8 mouse cellular contexts compared by ENCODE assay signal in genomic region chr8:71823655-71824622, GRCm38 (mm10). TPM values are rescaled to one million over a fixed set of nuclear protein-coding genes. Genes with fewer than 3 reads are reported as not detected.
DNase-seq lines count a peak whose midpoint lies in the region; ATAC-seq and TF ChIP-seq lines count a peak whose summit lies in the region.
"Not testable (repeated sequence)": the region's sequence is repeated elsewhere in the genome, so short reads cannot be mapped to it uniquely, and the experiment has no call there.

No protein-coding gene starts in this region.

- peak; percentile 78 for ATAC-seq in embryonic facial prominence, embryonic 11.5 days (replicated peaks; ENCODE audit: insufficient number of reproducible peaks, low FRiP score, low TSS enrichment, low read depth)
- ATAC-seq in forebrain, embryonic 14.5 days = peak; percentile 37; the same call in 1 of the 2 replicates
- peak; percentile 66 for ATAC-seq in heart, embryonic 15.5 days (replicated peaks; ENCODE audit: insufficient number of reproducible peaks, insufficient read depth, low FRiP score, low read depth)
- peak; percentile 74 for ATAC-seq in hindbrain, postnatal 0 days
- peak; percentile 53 for ATAC-seq in limb, embryonic 11.5 days (ENCODE audit: insufficient number of reproducible peaks, low FRiP score, low TSS enrichment, low read depth)
- ATAC-seq in lung, embryonic 14.5 days (ENCODE audit: insufficient read depth) = peak; percentile 56
- peak; percentile 65 for ATAC-seq in midbrain, embryonic 15.5 days (replicated peaks)
- peak; percentile 83 for ATAC-seq in stomach, embryonic 14.5 days (ENCODE audit: insufficient number of reproducible peaks, insufficient read depth, low FRiP score, low read depth)

- not testable (repeated sequence) for H3K27ac ChIP-seq in embryonic facial prominence, embryonic 11.5 days (replicated peaks; ENCODE audit: low read depth, low read length); forebrain, embryonic 14.5 days (ENCODE audit: low read depth, low read length); heart, embryonic 15.5 days; hindbrain, postnatal 0 days; limb, embryonic 11.5 days (replicated peaks; ENCODE audit: low read depth, low read length); lung, embryonic 14.5 days (ENCODE audit: low read depth); midbrain, embryonic 15.5 days; stomach, embryonic 14.5 days (ENCODE audit: low read length)

- H3K9me3 ChIP-seq in embryonic facial prominence, embryonic 11.5 days (replicated peaks; ENCODE audit: control insufficient read depth, low read length); forebrain, embryonic 14.5 days (replicated peaks; ENCODE audit: control insufficient read depth, low read length); heart, embryonic 15.5 days (replicated peaks); hindbrain, postnatal 0 days (ENCODE audit: low read length); limb, embryonic 11.5 days (ENCODE audit: control insufficient read depth, low read length); lung, embryonic 14.5 days (ENCODE audit: low read depth, low read length); midbrain, embryonic 15.5 days; stomach, embryonic 14.5 days (ENCODE audit: control insufficient read depth, low read depth, low read length): not testable (repeated sequence)

- H3K36me3 ChIP-seq in embryonic facial prominence, embryonic 11.5 days (replicated peaks; ENCODE audit: control insufficient read depth, insufficient read depth, low read depth, low read length); forebrain, embryonic 14.5 days (ENCODE audit: control insufficient read depth, insufficient read depth, low read length); heart, embryonic 15.5 days; hindbrain, postnatal 0 days (ENCODE audit: insufficient read depth, low read length); limb, embryonic 11.5 days (ENCODE audit: control insufficient read depth, insufficient read depth, low read length); lung, embryonic 14.5 days (ENCODE audit: insufficient read depth); midbrain, embryonic 15.5 days (replicated peaks); stomach, embryonic 14.5 days (ENCODE audit: control insufficient read depth, insufficient read depth, low read length): not testable (repeated sequence)

- not testable (repeated sequence) for H3K9ac ChIP-seq in embryonic facial prominence, embryonic 11.5 days (replicated peaks; ENCODE audit: low read length); forebrain, embryonic 14.5 days (ENCODE audit: low read length); heart, embryonic 15.5 days; hindbrain, postnatal 0 days (replicated peaks; ENCODE audit: low read length); limb, embryonic 11.5 days (ENCODE audit: low read length); lung, embryonic 14.5 days; midbrain, embryonic 15.5 days; stomach, embryonic 14.5 days (replicated peaks; ENCODE audit: low read depth, low read length)

- DNase-seq in embryonic facial prominence, embryonic 11.5 days (ENCODE audit: low spot score); forebrain, embryonic 14.5 days (ENCODE audit: low spot score); hindbrain, postnatal 0 days (ENCODE audit: low spot score); lung, embryonic 14.5 days: not testable (repeated sequence)
- peak; percentile 19 for DNase-seq in limb, embryonic 11.5 days (ENCODE audit: low spot score)

- not testable (repeated sequence) for TF ChIP-seq CTCF in hindbrain, postnatal 0 days (IDR thresholded peaks at IDR 0.05; ENCODE audit: low read depth); lung, embryonic 14.5 days (IDR thresholded peaks at IDR 0.05; ENCODE audit: low read depth)

- H3K4me3 ChIP-seq in embryonic facial prominence, embryonic 11.5 days (ENCODE audit: low read depth, low read length); forebrain, embryonic 14.5 days (ENCODE audit: low read depth, low read length); heart, embryonic 15.5 days; hindbrain, postnatal 0 days (ENCODE audit: low read length); limb, embryonic 11.5 days (ENCODE audit: low read depth, low read length); lung, embryonic 14.5 days (ENCODE audit: low read depth, low read length); midbrain, embryonic 15.5 days; stomach, embryonic 14.5 days (ENCODE audit: low read depth, low read length): not testable (repeated sequence)

- not testable (repeated sequence) for H3K4me1 ChIP-seq in embryonic facial prominence, embryonic 11.5 days (ENCODE audit: control insufficient read depth, insufficient read depth, low read length); forebrain, embryonic 14.5 days (ENCODE audit: control insufficient read depth, insufficient read depth, low read length); heart, embryonic 15.5 days (replicated peaks); hindbrain, postnatal 0 days (ENCODE audit: insufficient read depth, low read length); limb, embryonic 11.5 days (ENCODE audit: control insufficient read depth, insufficient read depth, low read length); lung, embryonic 14.5 days (ENCODE audit: insufficient read depth); midbrain, embryonic 15.5 days; stomach, embryonic 14.5 days (ENCODE audit: control insufficient read depth, insufficient read depth, low read length)

- 69% methylated on average over 3 of the region's 3 CpGs for WGBS in embryonic facial prominence, embryonic 11.5 days
- 67% methylated on average over 3 of the region's 3 CpGs for WGBS in forebrain, embryonic 14.5 days
- 59% methylated on average over 3 of the region's 3 CpGs for WGBS in heart, embryonic 15.5 days
- WGBS in hindbrain, postnatal 0 days = 73% methylated on average over 3 of the region's 3 CpGs
- 73% methylated on average over 3 of the region's 3 CpGs for WGBS in limb, embryonic 11.5 days
- 62% methylated on average over 3 of the region's 3 CpGs for WGBS in lung, embryonic 14.5 days
- WGBS in midbrain, embryonic 15.5 days = 70% methylated on average over 3 of the region's 3 CpGs
- 67% methylated on average over 3 of the region's 3 CpGs for WGBS in stomach, embryonic 14.5 days

- not testable (repeated sequence) for H3K27me3 ChIP-seq in embryonic facial prominence, embryonic 11.5 days (ENCODE audit: control insufficient read depth, insufficient read depth, low read length); forebrain, embryonic 14.5 days (replicated peaks; ENCODE audit: control insufficient read depth, insufficient read depth, low read length); heart, embryonic 15.5 days; hindbrain, postnatal 0 days (ENCODE audit: insufficient read depth, low read length); limb, embryonic 11.5 days (ENCODE audit: control insufficient read depth, insufficient read depth, low read length); lung, embryonic 14.5 days (ENCODE audit: insufficient read depth, low read length); midbrain, embryonic 15.5 days (replicated peaks); stomach, embryonic 14.5 days (ENCODE audit: control insufficient read depth, insufficient read depth, low read length)

- not testable (repeated sequence) for H3K4me2 ChIP-seq in embryonic facial prominence, embryonic 11.5 days (ENCODE audit: low read depth, low read length); forebrain, embryonic 14.5 days (ENCODE audit: low read length); heart, embryonic 15.5 days; hindbrain, postnatal 0 days (ENCODE audit: low read depth, low read length); limb, embryonic 11.5 days (ENCODE audit: low read depth, severe bottlenecking); lung, embryonic 14.5 days; midbrain, embryonic 15.5 days; stomach, embryonic 14.5 days (replicated peaks; ENCODE audit: low read depth, low read length)

RNA-seq across cellular contexts. Expression of gene Zfp709, which starts 57.9 kb away (rescaled TPM):
- 8.1 and 8.9 TPM in 2 replicates for polyA plus RNA-seq in embryonic facial prominence, embryonic 11.5 days (2014; fragmentation: Nextera tagmentation; extraction: Ambion mirVana)
- polyA plus RNA-seq in forebrain, embryonic 14.5 days (2014; fragmentation: Nextera tagmentation; extraction: Ambion mirVana) = 9.1 and 9.3 TPM in 2 replicates
- polyA plus RNA-seq in heart, embryonic 15.5 days (2015; fragmentation: Nextera tagmentation; extraction: Ambion mirVana) = 3.7 and 5.7 TPM in 2 replicates
- 3.7 and 4.2 TPM in 2 replicates for total RNA-seq in hindbrain, postnatal 0 days (2014; rRNA removed)
- 4.3 and 6.3 TPM in 2 replicates for polyA plus RNA-seq in hindbrain, postnatal 0 days (2015; fragmentation: Nextera tagmentation; extraction: Ambion mirVana)
- polyA plus RNA-seq in limb, embryonic 11.5 days (2014; fragmentation: Nextera tagmentation; extraction: Ambion mirVana) = 4.2 and 4.5 TPM in 2 replicates
- polyA plus RNA-seq in lung, embryonic 14.5 days (2014; fragmentation: Nextera tagmentation; extraction: Ambion mirVana) = 7.1 and 8.2 TPM in 2 replicates
- polyA plus RNA-seq in midbrain, embryonic 15.5 days (2015; fragmentation: Nextera tagmentation; extraction: Ambion mirVana) = 9.3 and 9.6 TPM in 2 replicates
- 7.1 and 7.3 TPM in 2 replicates for polyA plus RNA-seq in stomach, embryonic 14.5 days (2014; fragmentation: Nextera tagmentation; extraction: Ambion mirVana)
